Mouse (Mus musculus) neural tube, embryonic 13.5 days (tissue): ENCODE data around the gene Hba-a2. TPM values are rescaled to one million over a fixed set of nuclear protein-coding genes. Genes with fewer than 3 reads are reported as not detected.

Experiments used
- ATAC-seq: fragments of 200-750 bp; cut with Nextera tagmentation; 2 replicates; pipeline ENCODE4 v1.8.0; 2017; ENCODE audit warnings: low read depth, mild to moderate bottlenecking, moderate TSS enrichment, moderate library complexity
- H3K27ac ChIP-seq: fragments of 300-500 bp; sonication (generic); replicated peaks from 2 replicates; pipeline ENCODE4 v1.5.1; 2015; ENCODE audit warnings: moderate library complexity, mild to moderate bottlenecking, inconsistent platforms
- H3K27me3 ChIP-seq: fragments of 300-500 bp; sonication (generic); 2 replicates; pipeline ENCODE4 v1.6.1; 2015; ENCODE audit warnings: mild to moderate bottlenecking, inconsistent platforms
- H3K36me3 ChIP-seq: fragments of 300-500 bp; sonication (generic); 2 replicates; pipeline ENCODE4 v1.6.1; 2015; ENCODE audit warnings: mild to moderate bottlenecking, inconsistent platforms
- H3K4me1 ChIP-seq: fragments of 300-500 bp; sonication (generic); replicated peaks from 2 replicates; pipeline ENCODE4 v1.6.1; 2015; ENCODE audit warnings: inconsistent platforms
- H3K4me2 ChIP-seq: fragments of 300-500 bp; sonication (generic); 2 replicates; pipeline ENCODE4 v1.6.1; 2015; ENCODE audit warnings: inconsistent platforms, mild to moderate bottlenecking, moderate library complexity
- H3K4me3 ChIP-seq: fragments of 300-500 bp; sonication (generic); 2 replicates; pipeline ENCODE4 v1.5.1; 2015; ENCODE audit warnings: mild to moderate bottlenecking, inconsistent platforms
- H3K9ac ChIP-seq: fragments of 300-500 bp; sonication (generic); 2 replicates; pipeline ENCODE4 v1.6.1; 2015; ENCODE audit warnings: moderate library complexity, mild to moderate bottlenecking, inconsistent platforms
- H3K9me3 ChIP-seq: fragments of 300-500 bp; sonication (generic); 2 replicates; pipeline ENCODE4 v1.6.1; 2016; ENCODE audit warnings: inconsistent platforms
- WGBS: fragments of 180-500 bp; shearing (Covaris S2); methylation state at CpG from one replicate; pipeline ENCODE4 v1.1.7; 2015; 5-methylcytosine and 5-hydroxymethylcytosine counted together
- polyA plus RNA-seq: library from polyadenylated mRNA; unstranded; fragments of >200 nt; fragmentation: Nextera tagmentation; extraction: Ambion mirVana; gene quantifications from 2 replicates; pipeline ENCODE4 v1.2.1, GENCODE M21; 2015

Gene Hba-a2
- polyA plus RNA-seq, 1 experiment from 2014 or later, result 5,687 TPM

- Histone ChIP-seq H3K9me3 (no peaks in the 10 kb centered on the region), H3K4me1 (no peaks in the 10 kb centered on the region), H3K27me3 (no peaks in the 10 kb centered on the region), H3K36me3 (no peaks in the 10 kb centered on the region), H3K4me2 (no peak overlapping the region), H3K27ac (no peak overlapping the region), H3K9ac (no peak overlapping the region), H3K4me3 (no peak overlapping the region)
- WGBS, result 91% methylated on average over 6 of the region's 6 CpGs
- no peak for ATAC-seq
Observed at GRCm38 (mm10) chr11:32336435-32336907, 40.2 kb downstream of the Hba-a2 start.

GRCm38 (mm10) chr11:32339131-32339531 lies 42.8 kb downstream of the Hba-a2 start:
- no peak overlapping the region for H3K27ac ChIP-seq
- no peak overlapping the region for H3K4me2 ChIP-seq
- H3K4me3 ChIP-seq, result no peak overlapping the region
- H3K9ac ChIP-seq, result no peak overlapping the region
- no peaks in the 10 kb centered on the region for H3K9me3 ChIP-seq
- no peaks in the 10 kb centered on the region for H3K27me3 ChIP-seq
- no peak for ATAC-seq
- H3K4me1 ChIP-seq, result no peaks in the 10 kb centered on the region
- 84% methylated on average over 2 of the region's 2 CpGs for WGBS
- no peaks in the 10 kb centered on the region for H3K36me3 ChIP-seq

- Histone ChIP-seq H3K4me1 (no peaks in the 10 kb centered on the region), H3K4me2 (no peak overlapping the region), H3K27me3 (no peaks in the 10 kb centered on the region), H3K9me3 (no peaks in the 10 kb centered on the region), H3K27ac (no peak overlapping the region), H3K9ac (no peak overlapping the region), H3K36me3 (no peaks in the 10 kb centered on the region), H3K4me3 (no peak overlapping the region)
- no peak; the same call in 1 of the 2 replicates for ATAC-seq
- 49% methylated on average over 17 of the region's 17 CpGs for WGBS
Observed at GRCm38 (mm10) chr11:32340476-32341473, 44.5 kb downstream of the Hba-a2 start.

- no peak overlapping the region for H3K27ac ChIP-seq
- H3K36me3 ChIP-seq, result no peaks in the 10 kb centered on the region
- no peak overlapping the region for H3K4me3 ChIP-seq
- WGBS, result 17% methylated on average over 2 of the region's 2 CpGs
- H3K9me3 ChIP-seq, result no peaks in the 10 kb centered on the region
- no peak overlapping the region for H3K9ac ChIP-seq
- no peak overlapping the region for H3K4me2 ChIP-seq
- ATAC-seq, result no peak
- no peaks in the 10 kb centered on the region for H3K27me3 ChIP-seq
- H3K4me1 ChIP-seq, result peaks cover 9% of the 10 kb centered on the region
Observed at GRCm38 (mm10) chr11:32342770-32343191, 46.5 kb downstream of the Hba-a2 start.

- H3K4me1 ChIP-seq, result peaks cover 11% of the 10 kb centered on the region
- no peak for ATAC-seq
- 88% methylated on average over 1 of the region's 1 CpGs for WGBS
- no peak overlapping the region for H3K4me2 ChIP-seq
- H3K9ac ChIP-seq, result no peak overlapping the region
- H3K9me3 ChIP-seq, result no peaks in the 10 kb centered on the region
- no peaks in the 10 kb centered on the region for H3K36me3 ChIP-seq
- H3K4me3 ChIP-seq, result no peak overlapping the region
- no peak overlapping the region for H3K27ac ChIP-seq
- no peaks in the 10 kb centered on the region for H3K27me3 ChIP-seq
Observed at GRCm38 (mm10) chr11:32343350-32343749, 47.1 kb downstream of the Hba-a2 start.

GRCm38 (mm10) chr11:32345504-32346297 lies 49.4 kb downstream of the Hba-a2 start:
- ATAC-seq, result no peak
- H3K36me3 ChIP-seq, result no peaks in the 10 kb centered on the region
- no peak overlapping the region for H3K4me2 ChIP-seq
- 58% methylated on average over 6 of the region's 6 CpGs for WGBS
- no peaks in the 10 kb centered on the region for H3K9me3 ChIP-seq
- no peak overlapping the region for H3K9ac ChIP-seq
- no peak overlapping the region for H3K27ac ChIP-seq
- no peaks in the 10 kb centered on the region for H3K27me3 ChIP-seq
- H3K4me3 ChIP-seq, result no peak overlapping the region
- peaks cover 35% of the 10 kb centered on the region for H3K4me1 ChIP-seq

Other genes starting within 250 kb of the Hba-a2 start
- gene Il9r, start 96.2 kb upstream of the Hba-a2 start, polyA plus RNA-seq, result not detected in 2 replicates
- 45.7 and 46.8 TPM in 2 replicates for gene Snrnp25, start 91.1 kb upstream of the Hba-a2 start, polyA plus RNA-seq
- gene Rhbdf1, start 74.2 kb upstream of the Hba-a2 start, polyA plus RNA-seq, result 28.9 and 30.4 TPM in 2 replicates
- gene Mpg, start 70.0 kb upstream of the Hba-a2 start, polyA plus RNA-seq, result 35.8 and 36.6 TPM in 2 replicates
- gene Nprl3, start 28.8 kb upstream of the Hba-a2 start, polyA plus RNA-seq, result 39.8 and 42.8 TPM in 2 replicates
- gene Hba-x, start 20.1 kb upstream of the Hba-a2 start, polyA plus RNA-seq, result 319 and 454 TPM in 2 replicates
- gene Hba-a1, start 13.0 kb upstream of the Hba-a2 start, polyA plus RNA-seq, result 2,421 and 2,557 TPM in 2 replicates
- gene Hbq1b, start 9.5 kb upstream of the Hba-a2 start, polyA plus RNA-seq, result 2.0 and 3.0 TPM in 2 replicates
- gene Hbq1a, start 3.6 kb downstream of the Hba-a2 start, polyA plus RNA-seq, result 1.4 and 1.8 TPM in 2 replicates
- gene Sh3pxd2b, start 51.3 kb downstream of the Hba-a2 start, polyA plus RNA-seq, result 20.0 and 20.2 TPM in 2 replicates
- 46.8 and 54.8 TPM in 2 replicates for gene Ubtd2, start 158.9 kb downstream of the Hba-a2 start, polyA plus RNA-seq
- gene Efcab9, start 235.6 kb downstream of the Hba-a2 start, polyA plus RNA-seq, result 0.36 TPM in 1 of 2 replicates, not detected in the other
- 2.5 and 2.6 TPM in 2 replicates for gene Stk10, start 236.8 kb downstream of the Hba-a2 start, polyA plus RNA-seq